Mouse (Mus musculus) urinary bladder, postnatal 4 days (tissue): Measurements from ENCODE around the gene Ppp1r9a.
"Not testable (repeated sequence)": the region's sequence is repeated elsewhere in the genome, so short reads cannot be mapped to it uniquely, and the experiment has no call there.

Source experiments
- DNase-seq, 2 experiments: peaks; one replicate each; pipeline ENCODE4 v3.0.0; 2021 to 2022; ENCODE audit warnings: low spot score in 2 of 2

Gene Ppp1r9a

DNA sequence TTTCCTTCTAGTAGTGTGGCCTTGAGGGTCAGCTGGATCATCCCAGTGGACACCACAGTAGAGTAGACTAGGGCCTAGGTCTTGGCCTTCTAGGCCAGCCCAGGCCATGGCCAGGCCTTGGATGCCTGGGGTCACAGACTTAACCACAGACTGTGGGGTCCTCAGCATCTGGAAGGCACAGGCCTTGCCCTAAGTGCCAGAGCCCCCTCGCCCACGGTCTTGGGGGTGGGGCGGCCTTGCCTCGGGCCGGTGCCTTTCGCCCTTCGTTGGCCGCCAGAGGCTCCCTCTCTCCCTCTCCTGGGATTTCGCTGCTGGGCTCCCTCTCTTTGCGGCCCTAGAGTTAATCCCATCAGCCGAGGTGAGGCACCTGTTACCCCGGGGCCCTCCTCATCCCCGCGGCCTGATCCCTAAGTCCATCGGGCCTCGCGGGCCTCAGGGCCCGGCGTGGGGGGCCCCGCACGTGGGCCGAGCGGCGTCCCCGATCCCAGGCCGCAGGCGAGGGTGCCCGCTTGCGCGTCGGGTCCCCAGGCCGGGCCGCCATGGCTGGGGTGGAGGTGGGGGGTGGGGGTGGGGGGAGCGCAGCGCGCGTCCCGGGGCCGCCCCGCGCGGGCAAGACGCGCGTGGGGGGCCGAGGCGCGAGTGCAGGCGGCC lies at the start of gene Ppp1r9a:
Gene Ppp1r9a, plus strand, starts transcription at position 244 of the 651 bp plus-strand sequence.
- peak in 1 of 2 experiments; percentile 53 for DNase-seq

DNA sequence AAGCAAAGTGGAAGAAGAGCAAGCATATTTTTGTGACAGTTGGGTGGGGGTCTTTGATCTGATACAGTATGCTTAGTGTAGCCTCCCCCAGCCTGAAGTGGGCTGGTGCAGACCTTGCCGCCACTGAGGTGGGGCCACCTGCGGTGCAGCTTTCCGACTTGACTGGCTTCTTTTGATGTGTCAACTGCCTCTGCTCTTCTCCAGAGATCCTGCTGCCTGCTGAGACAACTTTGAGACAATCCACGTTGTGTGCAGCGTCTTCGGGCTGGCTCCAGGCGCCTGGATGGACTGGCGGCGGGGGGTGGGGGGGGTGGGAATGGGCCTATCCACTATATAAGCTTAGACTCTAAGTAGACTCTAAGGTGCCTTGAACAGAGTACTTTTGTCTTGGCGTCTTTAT lies 47.5 kb upstream of the Ppp1r9a start:
- DNase-seq = no peak

DNA sequence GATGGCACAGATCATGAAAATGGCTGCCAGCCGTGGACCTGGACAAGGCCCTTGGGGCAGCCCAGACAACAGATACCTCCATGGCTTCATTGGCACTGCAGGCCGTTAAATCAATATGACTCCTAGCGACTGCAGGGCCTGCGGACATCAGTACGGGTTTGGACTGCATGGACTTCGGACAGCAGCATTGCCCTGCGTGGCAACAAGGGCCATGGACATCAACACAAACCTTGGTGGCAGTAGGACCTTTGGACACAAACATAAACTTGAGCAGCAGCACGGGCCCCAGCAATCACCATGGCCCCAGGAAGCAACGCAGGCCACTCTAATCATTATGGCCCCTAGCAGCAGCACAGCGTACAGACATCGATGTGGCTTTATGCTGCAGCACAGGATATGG lies 45.8 kb upstream of the Ppp1r9a start:
- DNase-seq = no peak

DNA sequence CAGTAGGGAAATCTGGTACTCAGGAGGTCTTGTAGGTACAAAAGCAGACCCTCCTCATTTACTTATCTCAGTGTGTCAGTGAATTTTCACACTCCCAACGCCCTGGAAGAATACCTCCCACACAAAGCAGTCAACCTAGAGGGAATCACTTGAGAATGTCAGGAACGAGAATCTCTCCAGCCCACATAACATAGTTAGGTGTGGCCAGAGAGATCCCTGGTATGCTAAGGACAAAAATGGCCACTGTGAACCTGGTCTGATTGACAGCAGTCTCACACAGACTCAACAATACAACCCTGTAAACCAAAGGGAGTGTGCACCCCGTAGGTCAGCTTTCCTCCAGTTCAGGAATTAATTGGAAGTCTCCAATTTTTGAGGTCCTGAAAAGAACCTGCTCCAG lies 18.4 kb upstream of the Ppp1r9a start:
- no peak for DNase-seq

DNA sequence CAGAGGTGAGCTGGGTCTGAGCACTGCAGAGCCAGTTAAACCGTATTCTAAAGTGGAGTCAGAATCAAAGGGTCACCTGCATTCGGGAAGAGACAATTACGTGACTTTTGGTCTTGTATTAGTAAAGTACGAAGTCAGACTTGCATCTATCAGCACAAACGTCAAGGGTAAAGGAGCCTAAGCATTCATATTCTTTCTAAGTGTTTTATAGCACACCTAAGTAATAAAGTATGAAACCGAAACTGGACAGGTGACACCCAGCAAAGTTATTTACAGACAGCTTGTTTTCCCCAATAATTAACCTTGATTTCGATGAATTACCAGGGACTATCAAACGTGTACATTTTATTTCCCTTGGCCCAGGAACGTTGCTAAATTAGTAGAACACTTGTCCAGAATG lies 13.2 kb upstream of the Ppp1r9a start:
- DNase-seq = no peak

DNA sequence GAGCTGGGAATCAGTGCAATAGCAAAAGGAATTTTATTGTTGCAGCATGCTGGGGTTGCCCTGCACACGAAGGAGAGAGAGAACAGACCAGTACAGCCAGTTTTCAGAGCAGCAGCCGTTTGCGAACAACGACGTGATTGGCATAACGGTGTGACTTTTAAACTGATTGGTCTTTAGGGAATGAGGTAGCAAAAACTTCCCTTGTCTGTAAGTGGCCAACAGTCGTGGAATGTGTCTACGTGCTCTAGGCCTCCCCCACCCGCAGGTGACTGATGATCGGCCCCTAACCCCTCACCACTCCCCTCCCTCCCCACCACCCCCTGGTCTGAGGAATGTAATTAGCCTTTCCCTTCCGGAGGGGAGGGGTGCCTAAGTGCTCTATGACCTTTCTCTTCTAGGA lies 10.3 kb upstream of the Ppp1r9a start:
- no peak for DNase-seq

DNA sequence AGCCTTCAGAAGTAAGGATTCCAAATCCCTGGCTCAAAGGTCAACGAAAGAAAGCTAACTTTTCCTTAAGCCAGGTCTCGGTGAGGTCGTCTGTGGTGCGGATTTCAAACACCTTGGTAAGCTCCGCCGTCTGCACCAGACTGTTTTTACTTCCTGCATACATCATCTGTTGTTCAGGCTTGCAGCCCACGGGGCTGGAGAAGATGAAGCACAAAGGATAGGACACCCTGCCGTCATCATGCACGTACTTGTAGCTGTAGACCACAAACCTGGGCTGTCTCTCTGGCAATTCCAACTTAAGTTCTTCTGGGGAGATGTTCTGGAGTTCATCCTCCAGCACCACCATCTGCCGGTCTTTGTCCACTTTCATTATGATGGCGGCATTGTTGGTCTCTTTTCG lies 9.4 kb upstream of the Ppp1r9a start:
- DNase-seq = not testable (repeated sequence)

DNA sequence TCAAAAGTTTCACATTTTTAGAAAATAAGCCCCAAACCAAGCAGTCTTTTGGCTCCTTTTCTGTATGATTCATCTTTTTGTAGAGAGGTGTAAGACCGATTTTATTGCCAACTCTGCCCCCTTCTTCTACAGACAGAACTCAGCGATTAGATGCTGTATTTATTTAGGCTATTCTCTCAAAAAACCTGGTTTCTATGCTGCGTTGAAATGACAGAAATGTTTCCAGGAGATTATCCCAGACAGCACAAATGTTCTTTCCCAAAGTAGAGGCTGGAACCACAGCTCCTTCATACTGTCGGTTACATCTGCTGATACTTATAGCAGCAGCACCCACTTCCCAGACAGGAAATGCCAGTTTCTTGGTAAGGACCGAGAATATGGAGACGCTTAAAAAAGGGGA lies 2.8 kb upstream of the Ppp1r9a start:
- no peak for DNase-seq

DNA sequence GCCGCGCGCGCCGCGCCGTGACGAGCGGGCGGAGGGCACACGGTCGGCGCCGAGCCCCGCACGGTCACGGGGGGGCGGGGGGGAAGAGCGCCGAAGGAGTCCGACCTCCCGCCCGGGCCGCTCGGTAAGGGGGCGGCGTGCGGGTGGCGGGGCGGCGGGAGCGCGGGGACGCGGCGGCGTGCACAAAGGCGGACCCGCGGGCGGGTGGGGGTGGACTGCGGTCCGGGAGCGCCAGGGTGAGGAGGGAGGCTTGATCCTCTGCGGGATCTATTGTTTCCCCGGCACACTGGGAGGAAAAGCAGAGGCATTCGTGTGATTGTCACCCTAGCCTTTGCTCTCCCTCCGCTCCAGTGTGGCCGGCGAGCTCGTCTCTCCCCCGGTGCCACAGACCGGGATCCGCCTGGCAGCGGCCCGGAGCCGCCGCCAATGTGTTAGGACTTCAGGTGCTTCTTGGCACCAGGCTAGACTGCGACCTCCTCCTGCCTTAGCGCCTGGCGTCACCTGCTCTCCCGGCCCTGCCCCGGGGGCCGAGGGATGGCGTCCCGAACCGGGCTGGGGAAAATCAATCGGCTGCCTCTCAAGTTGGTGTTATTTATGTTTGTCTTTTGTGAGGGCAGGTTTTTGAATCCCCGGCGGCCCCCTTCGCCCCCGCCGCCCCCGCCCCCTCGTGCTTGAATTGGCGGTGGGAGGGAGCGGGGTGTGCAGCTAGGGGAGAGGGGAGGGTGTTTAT lies 773 bp downstream of the Ppp1r9a start:
- peak; percentile 51 to 68 for DNase-seq

DNA sequence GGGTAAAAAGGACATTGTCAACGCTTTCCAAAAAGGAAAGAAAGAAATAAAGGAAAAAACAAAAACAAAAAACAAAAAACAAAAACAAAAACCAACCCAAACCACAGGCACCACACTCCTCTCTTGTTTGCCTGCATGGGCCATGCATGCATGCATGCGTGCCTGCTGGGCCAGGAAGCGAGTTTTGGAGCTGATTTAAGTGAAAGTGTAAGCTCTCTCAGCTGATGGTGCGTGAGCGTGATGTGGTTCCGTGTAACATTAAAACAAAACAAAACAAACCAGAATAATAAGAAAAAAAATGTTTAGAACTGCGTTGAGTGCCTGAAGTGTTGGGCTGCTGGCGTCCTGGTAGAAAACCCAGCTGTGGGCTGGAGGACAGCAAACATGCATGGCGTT lies 1.3 kb downstream of the Ppp1r9a start:
- no peak for DNase-seq

DNA sequence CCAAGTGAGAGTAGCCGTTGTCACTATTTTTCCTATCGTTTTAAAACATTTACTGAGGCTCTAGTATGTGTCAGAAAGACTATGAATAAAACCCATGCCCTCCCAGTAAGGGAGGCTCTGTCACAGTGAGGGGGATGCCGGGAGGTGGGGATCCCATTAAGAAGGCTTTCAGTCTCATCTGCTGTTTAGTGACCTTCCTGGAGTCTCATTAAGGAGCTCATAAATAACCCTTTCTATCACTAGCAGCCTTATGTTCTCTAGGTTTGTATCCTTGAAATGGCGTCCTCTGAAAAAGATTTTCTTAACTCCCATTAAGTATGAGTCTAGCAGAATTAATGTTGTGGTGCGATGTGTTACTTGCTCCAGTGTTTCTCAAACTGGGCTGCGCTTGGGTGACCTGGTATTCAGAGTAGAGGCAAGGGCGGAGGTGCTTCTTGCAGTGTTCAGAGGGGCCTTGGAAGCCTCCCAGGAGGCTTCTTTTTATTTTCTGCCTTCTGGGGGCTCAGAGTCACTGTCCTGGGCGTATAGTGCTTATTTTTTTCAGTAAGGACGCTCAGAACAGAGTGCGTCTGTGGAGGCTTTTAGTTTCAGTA lies 7.4 kb downstream of the Ppp1r9a start:
- no peak for DNase-seq

DNA sequence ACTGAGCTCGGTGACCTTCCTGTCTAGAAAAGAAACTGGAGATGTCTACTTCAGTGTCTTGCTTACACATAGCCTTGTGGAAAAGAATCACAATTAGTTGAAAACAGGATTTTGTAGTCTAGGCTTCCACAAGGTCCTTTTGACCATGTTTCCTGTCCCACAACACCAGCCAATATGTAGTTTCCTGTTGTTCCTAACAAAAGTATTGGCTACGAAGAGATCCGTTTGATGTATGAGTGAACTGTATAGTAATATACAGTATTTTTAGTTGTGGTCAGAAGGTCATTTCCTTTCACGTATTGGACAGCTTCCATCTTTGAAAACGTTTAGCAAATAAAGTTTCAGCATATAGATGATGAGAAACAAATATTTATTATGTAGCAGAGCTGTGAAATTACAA lies 15.8 kb downstream of the Ppp1r9a start:
- no peak for DNase-seq

DNA sequence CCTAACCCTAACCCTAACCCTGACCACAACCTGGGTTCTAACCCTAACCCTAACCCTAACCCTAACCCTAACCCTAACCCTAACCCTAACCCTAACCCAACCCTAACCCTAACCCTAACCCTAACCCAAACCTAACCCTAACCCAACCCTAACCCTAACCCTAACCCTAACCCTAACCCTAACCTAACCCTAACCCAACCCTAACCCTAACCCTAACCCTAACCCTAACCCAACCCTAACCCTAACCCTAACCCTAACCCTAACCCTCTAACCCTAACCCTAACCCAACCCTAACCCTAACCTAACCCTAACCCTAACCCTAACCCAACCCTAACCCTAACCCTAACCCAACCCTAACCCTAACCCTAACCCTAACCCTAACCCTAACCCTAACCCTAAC lies 21.1 kb downstream of the Ppp1r9a start:
- not testable (repeated sequence) for DNase-seq

DNA sequence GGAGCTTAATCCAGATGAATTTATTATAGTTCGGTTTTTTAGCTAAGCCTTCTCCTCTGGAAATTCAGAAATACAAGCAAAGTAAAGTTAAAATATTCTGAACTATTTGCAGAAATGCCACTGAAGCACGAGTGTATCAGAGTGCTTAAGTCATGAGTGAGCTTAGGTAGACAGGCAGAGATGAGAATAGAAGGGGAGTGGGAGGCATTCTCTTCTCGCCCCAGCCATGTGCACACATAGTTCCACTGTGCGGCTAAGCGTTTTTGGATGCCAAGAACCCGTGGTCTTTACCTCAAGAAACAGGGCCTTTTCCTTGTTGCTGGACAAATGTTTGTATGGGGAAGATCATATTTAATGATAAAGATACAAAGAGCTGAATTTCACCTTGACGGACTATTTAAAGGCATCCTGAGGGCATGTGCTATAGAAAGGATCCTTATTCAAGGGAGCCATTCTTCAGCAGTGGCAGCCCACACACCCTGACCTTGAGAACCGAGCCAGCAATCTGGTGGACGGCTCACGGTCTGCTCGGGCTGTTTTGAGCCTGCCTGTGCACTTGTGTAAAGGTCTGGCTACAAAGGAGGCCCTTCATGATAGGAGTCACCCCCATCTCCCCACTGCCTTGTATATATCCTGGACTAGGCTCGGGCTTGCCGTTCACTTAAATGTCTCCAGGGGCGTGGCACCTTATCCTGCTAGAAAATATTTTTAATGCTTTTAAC lies 23.4 kb downstream of the Ppp1r9a start:
- DNase-seq = no peak

DNA sequence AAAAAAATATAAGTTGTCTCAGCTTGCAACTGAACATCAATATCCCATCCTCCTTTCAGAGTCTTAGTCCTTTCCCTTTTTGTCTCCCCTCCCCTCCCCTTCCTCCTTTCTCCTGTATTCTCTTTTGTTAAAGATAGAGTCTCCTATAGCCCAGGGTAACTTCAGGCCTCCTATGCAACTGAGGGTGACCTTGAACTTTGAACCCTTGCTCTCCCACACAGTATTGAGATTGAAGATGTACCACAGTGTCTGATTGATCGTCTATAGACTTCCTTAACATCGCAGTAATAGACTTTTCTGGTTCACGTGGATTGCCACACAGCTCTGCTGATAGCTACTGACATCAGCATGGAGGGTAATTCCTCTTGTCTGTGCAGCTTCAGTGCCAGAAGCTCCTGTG lies 27.6 kb downstream of the Ppp1r9a start:
- DNase-seq = no peak

DNA sequence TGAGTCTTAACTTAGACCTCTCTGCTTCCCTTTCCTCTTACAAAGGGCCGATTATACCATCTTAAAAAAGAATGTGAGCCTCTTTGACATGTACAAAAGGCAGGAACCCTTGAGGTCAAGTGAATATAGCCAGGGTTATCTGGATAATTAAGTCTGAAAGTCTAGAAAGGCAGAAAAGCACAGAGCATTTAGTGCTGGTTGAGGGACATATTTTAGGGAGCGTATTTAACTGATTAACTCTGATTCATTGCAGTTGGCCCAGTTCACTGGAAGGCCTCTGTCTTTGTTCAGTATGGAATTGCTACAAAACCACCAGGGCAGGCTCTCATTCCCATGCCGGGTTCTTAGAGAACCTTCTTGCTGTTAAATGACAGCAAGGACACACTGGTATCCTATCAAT lies 36.2 kb downstream of the Ppp1r9a start:
- no peak for DNase-seq

DNA sequence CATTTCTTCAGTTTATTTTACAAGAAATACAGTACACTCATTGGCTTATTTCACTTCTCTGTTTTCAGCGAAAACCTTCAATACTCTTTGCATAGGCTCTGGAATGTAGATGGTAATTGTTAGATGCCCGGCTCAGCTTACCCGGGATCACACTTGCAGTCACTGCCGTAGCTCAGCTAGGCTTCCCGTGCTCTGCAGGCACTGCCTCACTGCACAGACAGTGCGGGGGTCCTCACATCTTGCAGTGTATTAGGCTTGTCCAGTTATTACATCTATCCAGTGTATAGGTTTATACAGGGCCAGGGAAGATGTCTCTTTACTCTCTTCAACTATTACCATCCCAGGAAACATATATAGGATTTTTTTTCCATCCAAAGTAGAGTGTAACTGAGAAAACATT lies 37.4 kb downstream of the Ppp1r9a start:
- DNase-seq = no peak

DNA sequence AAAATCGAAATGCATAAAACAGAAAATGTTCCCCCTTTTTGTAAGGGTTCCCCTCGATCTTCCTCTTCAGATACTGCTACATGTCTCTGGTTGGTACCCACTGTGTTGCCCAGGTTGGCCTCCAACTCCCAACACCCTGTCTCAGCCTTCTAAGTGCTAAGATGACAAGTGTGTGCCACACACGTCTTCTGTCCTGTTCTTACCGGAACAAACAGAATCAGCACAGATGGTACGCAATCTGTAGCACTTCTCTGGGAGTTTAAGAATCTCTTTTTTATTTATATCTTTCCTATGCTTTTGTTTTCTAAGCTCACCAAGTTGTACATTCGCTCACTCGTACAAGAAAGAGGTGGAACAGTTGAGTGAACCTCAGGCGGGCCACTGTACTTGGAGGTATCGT lies 37.9 kb downstream of the Ppp1r9a start:
- no peak for DNase-seq

DNA sequence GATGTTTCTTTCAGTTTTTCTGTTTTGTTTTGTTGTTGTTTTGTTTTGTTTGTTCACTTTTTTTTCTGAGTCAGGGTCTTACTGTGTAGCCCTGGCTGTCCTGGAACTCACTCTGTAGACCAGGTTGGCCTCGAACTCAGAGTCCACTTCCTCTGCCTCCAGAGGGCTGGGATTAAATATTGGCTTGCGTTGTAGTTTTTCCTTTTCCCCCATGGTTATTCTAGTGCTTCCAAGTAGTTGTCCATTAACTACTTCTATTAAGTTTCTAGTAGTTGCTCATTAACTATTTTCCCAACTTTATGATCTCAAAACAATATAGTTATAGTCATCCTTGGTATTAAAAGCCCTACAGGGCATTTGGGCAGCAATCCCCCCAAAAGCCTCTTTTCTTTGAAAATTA lies 41.1 kb downstream of the Ppp1r9a start:
- DNase-seq = no peak

DNA sequence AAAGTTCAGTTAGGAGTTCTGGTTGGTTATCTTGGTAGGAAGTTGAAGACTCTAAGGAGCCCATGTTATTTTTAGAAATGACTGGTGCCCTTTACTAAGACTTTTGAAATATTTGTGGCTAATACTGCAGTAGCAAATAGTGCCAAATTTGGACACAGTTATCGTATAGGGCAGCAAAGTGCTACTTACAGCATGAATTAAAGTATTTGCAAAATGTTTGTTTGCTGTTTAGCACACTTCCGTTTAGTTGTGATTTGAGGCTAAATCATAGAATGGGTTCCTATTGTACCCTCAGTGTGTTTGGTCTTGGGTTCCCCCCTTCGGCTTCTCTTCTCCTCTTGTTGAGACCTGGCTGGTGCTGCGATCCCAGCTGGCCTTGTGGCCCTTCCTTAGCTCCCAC lies 45.3 kb downstream of the Ppp1r9a start:
- no peak for DNase-seq

DNA sequence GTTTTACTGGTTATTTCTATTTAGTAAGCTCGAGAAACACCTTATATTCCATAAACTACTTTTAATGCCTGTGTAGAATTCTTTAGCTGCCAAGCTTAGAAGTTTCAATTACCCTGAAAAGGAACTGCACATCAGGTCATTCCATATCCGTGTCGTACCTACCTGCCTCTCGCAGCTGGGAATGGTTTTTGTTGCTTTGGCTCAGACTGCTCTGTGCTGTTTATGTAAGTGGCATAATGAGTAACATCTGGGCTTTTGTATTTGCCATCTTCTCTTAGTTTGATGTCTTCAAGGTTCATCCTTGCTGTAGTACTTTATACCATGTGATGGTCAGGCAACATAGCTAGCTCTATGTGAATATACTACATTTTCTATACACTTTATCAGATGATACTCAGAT lies 47.0 kb downstream of the Ppp1r9a start:
- no peak for DNase-seq

DNA sequence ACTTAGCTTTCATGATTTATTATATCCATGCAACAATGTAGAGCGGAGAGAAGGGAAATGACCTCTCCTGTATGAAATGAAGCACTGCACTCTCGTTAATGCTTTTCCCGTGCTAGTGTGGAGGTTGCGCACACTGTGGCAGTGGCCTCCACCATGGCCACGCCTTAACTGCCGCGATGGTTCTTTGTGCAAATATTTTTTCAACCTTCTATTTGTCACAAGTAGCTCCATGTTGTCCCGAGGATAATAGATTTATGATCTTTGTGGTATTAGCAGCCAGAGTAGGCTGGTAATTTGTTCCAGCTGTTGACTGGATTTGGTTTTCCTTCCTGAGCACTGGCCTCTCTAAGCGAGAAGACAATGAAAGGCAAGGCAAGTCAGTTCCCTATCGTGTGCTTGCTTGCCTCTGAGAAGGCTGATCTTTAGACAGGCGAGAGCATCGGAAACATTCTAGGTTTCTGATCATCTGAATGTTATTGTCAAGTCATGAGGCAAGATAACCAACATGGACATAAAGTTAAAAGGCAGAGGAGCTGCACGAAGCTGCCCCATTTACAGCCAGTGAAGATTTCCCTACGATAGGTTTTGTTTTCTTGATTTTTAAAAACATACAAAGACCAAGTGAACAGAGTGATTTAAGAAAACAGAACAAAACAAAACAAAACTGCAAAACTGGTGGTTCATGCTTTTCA lies 50.5 kb downstream of the Ppp1r9a start:
- DNase-seq = no peak
